8 mouse cellular contexts compared by ENCODE assay signal in the genomic region with DNA sequence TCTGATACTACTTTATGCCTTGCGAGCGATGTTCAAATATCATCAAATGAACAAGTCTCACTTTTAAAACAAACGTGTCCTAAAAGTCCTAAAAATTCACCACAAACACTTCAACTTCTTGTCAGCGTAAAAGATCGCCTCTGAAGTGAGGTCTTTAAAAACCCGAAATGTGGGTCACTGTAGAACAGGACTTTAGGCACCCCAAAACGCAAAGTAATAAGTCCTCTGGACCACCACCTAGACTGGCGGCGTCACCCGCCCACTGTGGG.
DNase-seq lines count a peak whose midpoint lies in the region; ATAC-seq lines count a peak whose summit lies in the region.

No protein-coding gene starts in this region.

- 1% methylated on average over 10 of the region's 10 CpGs for WGBS in heart, embryonic 15.5 days
- 3% methylated on average over 10 of the region's 10 CpGs for WGBS in hindbrain, embryonic 13.5 days
- 2% methylated on average over 10 of the region's 10 CpGs for WGBS in midbrain, embryonic 13.5 days

- peak overlapping the region; percentile 90 for H3K4me2 ChIP-seq in heart, embryonic 15.5 days
- peak overlapping the region; percentile 94 for H3K4me2 ChIP-seq in hindbrain, embryonic 13.5 days
- peak overlapping the region; percentile 96 for H3K4me2 ChIP-seq in midbrain, embryonic 13.5 days (replicated peaks)

- no peaks in the 10 kb centered on the region for H3K36me3 ChIP-seq in heart, embryonic 15.5 days
- H3K36me3 ChIP-seq in hindbrain, embryonic 13.5 days: no peaks in the 10 kb centered on the region
- no peaks in the 10 kb centered on the region for H3K36me3 ChIP-seq in midbrain, embryonic 13.5 days

- peak overlapping the region; percentile 99 for H3K9ac ChIP-seq in heart, embryonic 15.5 days
- peak overlapping the region; percentile 99 for H3K9ac ChIP-seq in hindbrain, embryonic 13.5 days
- H3K9ac ChIP-seq in midbrain, embryonic 13.5 days (replicated peaks): peak overlapping the region; percentile 95

- intact Hi-C loops in heart, postnatal 10 days (cut with DNase I): loop anchor here (2.0 to 10.0 kb wide), 4 partner anchors 61 to 939 kb away; no protein-coding TSS in a partner anchor

- no peak for ATAC-seq in heart, embryonic 15.5 days (replicated peaks; ENCODE audit: insufficient number of reproducible peaks, insufficient read depth, low FRiP score, low read depth)
- ATAC-seq in hindbrain, embryonic 13.5 days (ENCODE audit: low FRiP score): no peak
- no peak for ATAC-seq in midbrain, embryonic 13.5 days

- H3K9me3 ChIP-seq in heart, embryonic 15.5 days (replicated peaks): no peaks in the 10 kb centered on the region
- H3K9me3 ChIP-seq in hindbrain, embryonic 13.5 days: no peaks in the 10 kb centered on the region
- no peaks in the 10 kb centered on the region for H3K9me3 ChIP-seq in midbrain, embryonic 13.5 days

- H3K27ac ChIP-seq in heart, embryonic 15.5 days: peak overlapping the region; percentile 99
- H3K27ac ChIP-seq in brown adipose tissue, adult 24 weeks (replicated peaks; ENCODE audit: low read depth, low read length): peak overlapping the region; percentile 98
- peak overlapping the region; percentile 99 for H3K27ac ChIP-seq in hindbrain, embryonic 13.5 days
- peak overlapping the region; percentile 98 for H3K27ac ChIP-seq in midbrain, embryonic 13.5 days

- H3K27me3 ChIP-seq in heart, embryonic 15.5 days: no peaks in the 10 kb centered on the region
- H3K27me3 ChIP-seq in hindbrain, embryonic 13.5 days: peaks cover 5% of the 10 kb centered on the region; the same call in 1 of the 2 replicates
- H3K27me3 ChIP-seq in midbrain, embryonic 13.5 days: peaks cover 6% of the 10 kb centered on the region; the same call in 1 of the 2 replicates

- DNase-seq in heart, postnatal 10 days: no peak
- DNase-seq in embryo, embryonic 10 days (ENCODE audit: low spot score): no peak
- DNase-seq in thymus, adult 18-20 months: no peak
- DNase-seq in gastrocnemius, adult 8-10 months (ENCODE audit: low spot score in 2 of 2): no peak

- peaks cover 18% of the 10 kb centered on the region for H3K4me1 ChIP-seq in heart, embryonic 15.5 days (replicated peaks)
- peaks cover 15% of the 10 kb centered on the region for H3K4me1 ChIP-seq in brown adipose tissue, adult 24 weeks (ENCODE audit: control insufficient read depth, insufficient read depth, insufficient read length, low read length)
- H3K4me1 ChIP-seq in hindbrain, embryonic 13.5 days (replicated peaks): peaks cover 26% of the 10 kb centered on the region
- peaks cover 32% of the 10 kb centered on the region for H3K4me1 ChIP-seq in midbrain, embryonic 13.5 days (replicated peaks)

- H3K4me3 ChIP-seq in heart, embryonic 15.5 days: peak overlapping the region; percentile 82
- peak overlapping the region; percentile 100 for H3K4me3 ChIP-seq in brown adipose tissue, adult 24 weeks (ENCODE audit: insufficient read depth, low read depth, low read length)
- peak overlapping the region; percentile 84 for H3K4me3 ChIP-seq in hindbrain, embryonic 13.5 days
- peak overlapping the region; percentile 72 for H3K4me3 ChIP-seq in midbrain, embryonic 13.5 days (replicated peaks)
